Mouse (Mus musculus): ENCODE data around the gene 9230112D13Rik.

Gene 9230112D13Rik

DNA sequence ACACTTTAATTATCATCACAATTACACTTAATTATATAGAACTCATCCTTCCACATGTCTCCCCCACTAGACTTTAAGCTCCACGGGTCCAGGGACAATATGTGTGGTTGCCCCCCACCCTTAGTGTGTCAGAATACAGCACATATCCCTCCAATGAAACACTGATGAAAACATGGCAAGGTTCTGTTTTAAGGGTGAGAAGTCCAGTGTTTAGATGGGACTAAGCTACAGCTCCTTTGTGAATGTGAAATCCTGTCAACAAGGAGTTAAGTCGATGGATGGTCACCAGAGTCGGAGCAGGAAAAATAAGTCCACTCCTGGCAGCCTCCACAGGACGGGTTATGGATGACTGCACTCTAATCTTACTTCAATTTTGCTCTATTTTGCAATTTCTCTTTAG lies 22.3 kb downstream of the 9230112D13Rik start:
- DNase-seq (ENCODE audit: extremely low read depth, low read depth), result no peak

GRCm38 (mm10) chr14:34499664-34500063 lies 22.9 kb downstream of the 9230112D13Rik start:
- no peak for DNase-seq (ENCODE audit: extremely low read depth, low read depth)

- DNase-seq (ENCODE audit: extremely low read depth, low read depth), result no peak
Observed at GRCm38 (mm10) chr14:34497346-34497745, 25.3 kb downstream of the 9230112D13Rik start.

- DNase-seq (ENCODE audit: extremely low read depth, low read depth), result no peak
Observed at GRCm38 (mm10) chr14:34493682-34494081, 28.9 kb downstream of the 9230112D13Rik start.

DNA sequence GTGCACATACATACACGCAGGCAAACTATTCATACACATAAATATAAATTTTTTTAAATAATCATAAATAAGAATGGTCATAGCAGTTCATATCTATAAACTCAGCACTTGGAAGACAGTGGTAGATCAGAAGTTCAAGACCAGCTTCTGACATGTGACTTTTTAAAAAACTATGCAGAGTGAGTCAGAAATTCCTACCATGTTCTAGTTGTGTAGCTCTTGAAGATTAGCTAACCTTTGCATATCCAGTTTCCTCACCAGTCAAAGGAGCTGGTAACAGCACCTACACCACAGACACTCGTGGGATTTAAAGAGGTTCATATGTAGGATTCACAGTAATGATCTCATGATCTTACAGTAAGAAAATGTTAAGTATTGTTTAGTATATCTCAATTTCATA lies 29.9 kb downstream of the 9230112D13Rik start:
- no peak for DNase-seq (ENCODE audit: extremely low read depth, low read depth)

- DNase-seq (ENCODE audit: extremely low read depth, low read depth), result no peak
Observed at GRCm38 (mm10) chr14:34490965-34491364, 31.6 kb downstream of the 9230112D13Rik start.

- no peak for DNase-seq (ENCODE audit: extremely low read depth, low read depth)
Observed at GRCm38 (mm10) chr14:34489928-34490327, 32.7 kb downstream of the 9230112D13Rik start.

- no peak for DNase-seq (ENCODE audit: extremely low read depth, low read depth)
Observed at GRCm38 (mm10) chr14:34486169-34486568, 36.4 kb downstream of the 9230112D13Rik start.

DNA sequence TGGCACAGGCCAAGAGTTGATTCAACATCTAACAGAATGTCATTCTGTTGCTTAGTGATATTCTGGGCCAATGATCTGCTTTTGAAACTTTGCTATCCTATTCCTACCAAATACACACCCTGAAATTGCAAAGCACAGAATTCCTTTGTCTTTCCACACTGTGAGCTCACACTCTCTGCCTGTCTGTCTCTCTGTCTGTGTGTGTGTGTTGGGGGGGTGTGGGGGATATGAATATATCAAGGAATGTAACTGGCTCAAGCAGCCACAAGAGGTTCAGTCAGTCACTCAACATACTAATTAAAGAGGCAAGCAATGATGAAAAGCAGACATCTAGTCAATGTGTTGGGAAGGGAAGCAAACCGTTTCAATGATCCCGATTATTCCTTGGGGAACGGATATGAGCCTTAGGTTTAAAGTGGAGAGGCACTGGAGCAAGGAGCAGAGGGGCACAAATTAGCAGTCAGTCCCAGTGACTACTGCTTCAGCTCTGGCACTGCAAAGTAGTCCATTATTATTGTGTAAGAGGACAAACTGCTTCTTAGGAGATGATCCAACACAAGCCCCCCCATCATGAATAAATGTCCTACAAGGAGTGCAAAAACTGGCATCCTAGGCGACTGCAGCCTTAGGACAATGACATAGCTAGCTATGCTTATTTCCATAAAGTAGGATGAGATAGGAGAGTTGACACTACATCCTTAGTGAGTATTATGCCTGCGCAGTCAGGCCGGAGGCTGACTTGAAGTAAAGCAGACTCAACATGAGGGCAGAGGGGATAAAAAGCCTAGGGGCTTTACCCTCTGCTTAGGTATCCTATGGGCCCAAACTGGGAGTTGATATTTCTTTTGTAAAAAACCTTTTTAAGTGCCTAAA lies 38.9 kb downstream of the 9230112D13Rik start:
- no peak for DNase-seq (ENCODE audit: extremely low read depth, low read depth)

GRCm38 (mm10) chr14:34471591-34471990 lies 51.0 kb downstream of the 9230112D13Rik start:
- DNase-seq (ENCODE audit: extremely low read depth, low read depth), result no peak

GRCm38 (mm10) chr14:34466291-34466690 lies 56.3 kb downstream of the 9230112D13Rik start:
- DNase-seq (ENCODE audit: extremely low read depth, low read depth), result no peak
